Mouse (Mus musculus): ENCODE results near the gene Mrpl21. TPM values are rescaled to one million over a fixed set of nuclear protein-coding genes. Genes with fewer than 3 reads are reported as not detected.

Mrpl21 gene
- polyA plus RNA-seq, 1 experiment: 39.3 TPM

GRCm38 (mm10) chr19:3324271-3324811 is 41.6 kb downstream of the Mrpl21 start:
- Histone ChIP-seq H3K4me3 (replicated peaks; ENCODE audit: control insufficient read depth, low read depth, low read length) (peak overlapping the region; percentile 91), H3K4me1 (ENCODE audit: control insufficient read depth, insufficient read depth, low read length) (peaks cover 6% of the 10 kb centered on the region)
- WGBS: under 1% methylated on average over 17 of the region's 17 CpGs

DNA sequence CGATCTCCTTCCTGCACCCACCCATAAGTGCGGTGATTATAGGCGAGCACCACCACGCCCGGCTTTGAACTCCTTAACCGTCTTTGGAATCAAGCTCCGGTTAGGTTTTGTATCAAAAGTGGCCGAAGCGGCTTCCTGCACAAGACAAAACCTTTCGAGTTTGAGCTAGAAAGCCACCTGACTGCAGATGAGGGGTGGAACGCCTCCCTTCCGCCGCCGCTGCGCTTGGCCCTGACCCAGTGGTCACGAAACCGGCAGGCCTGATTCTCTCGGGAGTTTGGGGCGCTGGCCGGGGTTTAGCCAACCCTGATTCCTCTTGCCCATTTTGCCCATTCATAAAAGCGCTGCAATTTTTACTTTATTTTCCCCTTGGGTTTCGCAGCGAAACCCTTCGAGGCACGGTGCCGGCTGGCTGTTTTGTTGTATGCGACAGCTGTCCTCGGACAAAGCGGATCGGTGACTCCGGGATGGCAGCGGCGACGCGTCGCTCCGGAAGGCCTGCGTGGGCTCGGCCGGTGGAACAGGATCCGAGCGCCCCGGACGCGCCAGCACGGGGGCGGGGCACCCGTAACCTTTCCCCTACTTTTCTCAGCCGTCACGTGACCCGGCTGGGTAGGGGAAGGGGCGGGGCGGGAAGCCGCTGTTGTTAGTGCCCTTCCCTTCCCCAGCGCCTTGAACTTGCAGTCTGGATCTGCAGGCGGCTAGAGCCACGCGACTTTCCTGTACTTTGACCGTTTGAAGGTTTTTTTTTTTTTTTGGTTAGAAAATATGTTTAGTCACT is 42.4 kb downstream of the Mrpl21 start:
- peaks cover 6% of the 10 kb centered on the region for H3K4me1 ChIP-seq (ENCODE audit: control insufficient read depth, insufficient read depth, low read length)
- H3K27ac ChIP-seq (ENCODE audit: control insufficient read depth, insufficient read depth, low read depth, low read length, poor library complexity): peak overlapping the region; percentile 96
- H3K4me3 ChIP-seq (replicated peaks; ENCODE audit: control insufficient read depth, low read depth, low read length): peak overlapping the region; percentile 91
- under 1% methylated on average over 59 of the region's 59 CpGs for WGBS
- TF ChIP-seq POLR2A (IDR thresholded peaks at IDR 0.05; ENCODE audit: borderline replicate concordance, control insufficient read depth, low read depth, low read length): peak; percentile 58; the same call in 1 of the 2 replicates
- TF ChIP-seq CTCF (IDR thresholded peaks at IDR 0.05; ENCODE audit: control insufficient read depth, insufficient read depth, low read length): no peak

More at GRCm38 (mm10) chr19:3324271-3324811, 41.6 kb downstream of the Mrpl21 start:
- peak overlapping the region; percentile 96 for H3K27ac ChIP-seq (ENCODE audit: control insufficient read depth, insufficient read depth, low read depth, low read length, poor library complexity)
- peak; percentile 24; the same call in 1 of the 2 replicates for TF ChIP-seq POLR2A (IDR thresholded peaks at IDR 0.05; ENCODE audit: borderline replicate concordance, control insufficient read depth, low read depth, low read length)
- no peak for TF ChIP-seq CTCF (IDR thresholded peaks at IDR 0.05; ENCODE audit: control insufficient read depth, insufficient read depth, low read length)

DNA sequence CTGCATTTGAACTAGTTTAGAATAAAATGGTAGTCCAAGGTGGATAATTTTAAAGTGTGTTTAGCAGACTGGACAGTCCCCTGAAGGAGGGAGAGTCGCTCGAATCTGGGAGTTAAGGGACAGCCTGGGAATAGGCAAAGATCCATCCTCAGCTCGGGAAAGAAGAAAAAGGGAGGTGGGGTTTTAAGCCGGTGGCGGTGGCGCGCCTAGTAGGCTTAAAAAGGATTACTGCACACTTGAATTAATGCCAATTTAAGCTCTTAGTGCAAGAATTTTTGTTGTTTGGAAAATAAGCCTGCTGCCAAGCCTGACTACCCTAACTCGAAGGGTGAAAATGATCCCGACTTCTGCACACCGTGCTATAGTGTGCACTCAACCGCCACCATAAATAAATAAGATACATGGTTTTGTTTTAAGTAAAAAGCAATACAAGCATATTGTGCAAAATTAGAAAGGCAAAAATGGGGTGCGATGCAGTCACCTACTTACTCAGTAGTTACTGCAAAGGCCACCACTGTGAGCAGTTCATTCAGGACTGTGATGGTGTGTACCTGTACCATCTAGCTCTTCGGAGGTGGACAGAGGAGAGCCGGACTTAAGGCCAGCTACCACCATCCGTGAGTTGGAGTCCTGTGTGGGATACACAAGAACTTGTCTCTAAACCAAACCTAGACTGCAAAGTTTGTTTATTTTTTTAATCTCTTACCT is 43.2 kb downstream of the Mrpl21 start:
- WGBS: 22% methylated on average over 15 of the region's 15 CpGs
- Histone ChIP-seq H3K4me3 (replicated peaks; ENCODE audit: control insufficient read depth, low read depth, low read length) (peak overlapping the region; percentile 46), H3K27ac (ENCODE audit: control insufficient read depth, insufficient read depth, low read depth, low read length, poor library complexity) (peak overlapping the region; percentile 96; the same call in 1 of the 2 replicates), H3K4me1 (ENCODE audit: control insufficient read depth, insufficient read depth, low read length) (peaks cover 6% of the 10 kb centered on the region)
- TF ChIP-seq POLR2A (IDR thresholded peaks at IDR 0.05; ENCODE audit: borderline replicate concordance, control insufficient read depth, low read depth, low read length) (no peak), CTCF (IDR thresholded peaks at IDR 0.05; ENCODE audit: control insufficient read depth, insufficient read depth, low read length) (no peak)

DNA sequence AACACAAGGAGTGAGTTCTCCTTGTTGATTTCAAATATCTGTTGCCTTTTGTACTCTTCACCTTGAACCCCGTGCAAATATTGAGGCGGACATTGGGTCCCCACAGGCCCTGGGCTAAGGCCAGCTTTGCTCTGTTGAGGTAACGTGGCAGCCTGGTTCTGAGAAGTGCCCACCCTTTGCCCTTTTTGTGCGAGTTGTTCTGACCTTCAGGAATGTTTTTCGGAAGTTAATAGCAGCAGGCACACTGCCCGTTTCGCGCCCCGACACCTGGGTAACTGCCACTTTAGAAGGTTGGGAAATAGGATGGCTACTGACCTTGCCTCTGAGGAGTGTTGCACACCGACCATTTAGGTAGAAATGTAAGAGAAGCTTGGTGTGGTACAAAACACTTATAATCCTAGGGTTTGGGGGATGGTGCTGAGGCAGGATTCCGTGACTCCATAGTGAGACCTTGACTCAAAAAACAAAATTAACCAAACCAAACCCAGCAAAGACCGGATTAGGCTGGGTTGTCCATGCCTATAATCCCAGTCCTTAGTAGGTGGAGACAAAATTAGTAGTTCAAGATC is 43.9 kb downstream of the Mrpl21 start:
- TF ChIP-seq POLR2A (IDR thresholded peaks at IDR 0.05; ENCODE audit: borderline replicate concordance, control insufficient read depth, low read depth, low read length): no peak
- no peak for TF ChIP-seq CTCF (IDR thresholded peaks at IDR 0.05; ENCODE audit: control insufficient read depth, insufficient read depth, low read length)
- H3K4me3 ChIP-seq (replicated peaks; ENCODE audit: control insufficient read depth, low read depth, low read length): no peak overlapping the region
- H3K4me1 ChIP-seq (ENCODE audit: control insufficient read depth, insufficient read depth, low read length): peaks cover 6% of the 10 kb centered on the region
- 57% methylated on average over 12 of the region's 12 CpGs for WGBS
- no peak overlapping the region for H3K27ac ChIP-seq (ENCODE audit: control insufficient read depth, insufficient read depth, low read depth, low read length, poor library complexity)

DNA sequence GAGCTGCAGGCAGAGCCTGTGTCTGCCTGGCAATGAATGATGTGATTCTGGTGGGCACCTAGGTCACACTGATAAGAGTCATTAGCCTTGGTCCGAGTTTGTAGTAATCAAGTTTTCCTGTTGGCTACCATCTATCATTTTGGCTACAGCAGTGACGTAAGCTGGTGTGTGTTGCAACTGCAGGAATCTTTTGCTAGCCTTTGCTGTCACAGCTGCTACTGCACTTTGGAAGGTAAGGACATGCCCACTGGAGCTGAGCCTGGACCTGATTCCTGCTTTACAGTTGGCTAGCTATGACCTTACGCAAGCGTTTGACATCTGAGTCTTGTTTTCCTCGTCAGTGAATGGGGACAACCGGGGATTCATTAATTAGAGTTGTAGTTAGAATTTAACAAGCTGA is 50.5 kb downstream of the Mrpl21 start:
- Histone ChIP-seq H3K4me3 (replicated peaks; ENCODE audit: control insufficient read depth, low read depth, low read length) (no peak overlapping the region), H3K4me1 (ENCODE audit: control insufficient read depth, insufficient read depth, low read length) (peaks cover 21% of the 10 kb centered on the region), H3K27ac (ENCODE audit: control insufficient read depth, insufficient read depth, low read depth, low read length, poor library complexity) (no peak overlapping the region)
- no peak for TF ChIP-seq POLR2A (IDR thresholded peaks at IDR 0.05; ENCODE audit: borderline replicate concordance, control insufficient read depth, low read depth, low read length)
- no peak for TF ChIP-seq CTCF (IDR thresholded peaks at IDR 0.05; ENCODE audit: control insufficient read depth, insufficient read depth, low read length)
- WGBS: 44% methylated on average over 6 of the region's 6 CpGs

- Histone ChIP-seq H3K27ac (ENCODE audit: control insufficient read depth, insufficient read depth, low read depth, low read length, poor library complexity) (peak overlapping the region; percentile 61), H3K4me3 (replicated peaks; ENCODE audit: control insufficient read depth, low read depth, low read length) (no peak overlapping the region)
These were observed 51.2 kb downstream of the Mrpl21 start for GRCm38 (mm10) chr19:3333694-3334515.

DNA sequence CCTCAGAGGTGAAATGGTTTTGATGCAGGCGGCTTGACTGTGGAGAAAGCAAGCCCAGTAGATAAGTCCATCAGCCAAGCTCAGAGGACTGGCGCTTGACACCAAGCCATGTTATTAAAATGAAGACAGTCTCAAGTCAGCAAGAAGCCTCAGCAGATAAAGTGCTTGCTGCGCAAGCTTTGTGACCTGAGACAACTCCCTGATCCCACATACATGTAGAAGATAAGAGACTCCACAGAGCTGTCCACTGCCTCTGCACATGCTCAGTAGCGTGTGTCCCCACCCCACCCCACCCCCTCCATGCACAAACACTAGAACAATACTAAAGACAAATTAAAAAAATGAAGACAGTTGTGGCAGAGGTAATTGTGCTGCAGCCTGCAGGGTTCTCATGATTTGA is 51.8 kb downstream of the Mrpl21 start:
- Histone ChIP-seq H3K4me1 (ENCODE audit: control insufficient read depth, insufficient read depth, low read length) (peaks cover 24% of the 10 kb centered on the region), H3K27ac (ENCODE audit: control insufficient read depth, insufficient read depth, low read depth, low read length, poor library complexity) (peak overlapping the region; percentile 61), H3K4me3 (replicated peaks; ENCODE audit: control insufficient read depth, low read depth, low read length) (no peak overlapping the region)
- TF ChIP-seq CTCF (IDR thresholded peaks at IDR 0.05; ENCODE audit: control insufficient read depth, insufficient read depth, low read length) (no peak), POLR2A (IDR thresholded peaks at IDR 0.05; ENCODE audit: borderline replicate concordance, control insufficient read depth, low read depth, low read length) (no peak)
- WGBS: 58% methylated on average over 4 of the region's 4 CpGs

More at GRCm38 (mm10) chr19:3333694-3334515, 51.2 kb downstream of the Mrpl21 start:
- TF ChIP-seq POLR2A (IDR thresholded peaks at IDR 0.05; ENCODE audit: borderline replicate concordance, control insufficient read depth, low read depth, low read length) (no peak), CTCF (IDR thresholded peaks at IDR 0.05; ENCODE audit: control insufficient read depth, insufficient read depth, low read length) (no peak)
- 51% methylated on average over 17 of the region's 17 CpGs for WGBS
- peaks cover 21% of the 10 kb centered on the region for H3K4me1 ChIP-seq (ENCODE audit: control insufficient read depth, insufficient read depth, low read length)

Measured in bone marrow, adult 2 months (tissue).